Mouse (Mus musculus) liver, adult 2 months (tissue): ENCODE data around the gene Adra1d. TPM values are rescaled to one million over a fixed set of nuclear protein-coding genes. Genes with fewer than 3 reads are reported as not detected.

ENCODE experiments used
- DNase-seq: peaks from one replicate; pipeline ENCODE4 v3.0.0-alpha.2; 2011; ENCODE audit warnings: low read depth, low spot score; ENCODE audit errors: extremely low read depth
- H3K27ac ChIP-seq: fragments of 200-500 bp; replicated peaks from 2 replicates; pipeline ENCODE4 v1.5.1; 2012; ENCODE audit warnings: low read depth, mild to moderate bottlenecking, control low read depth, inconsistent platforms, low read length; ENCODE audit not compliant: insufficient read depth
- H3K27me3 ChIP-seq: fragments of 200-500 bp; 2 replicates; pipeline ENCODE4 v1.6.1; 2012; ENCODE audit warnings: mild to moderate bottlenecking, moderate library complexity, low read length, inconsistent platforms; ENCODE audit not compliant: control insufficient read depth, insufficient read depth
- H3K36me3 ChIP-seq: fragments of 200-500 bp; 2 replicates; pipeline ENCODE4 v1.6.1; 2012; ENCODE audit warnings: low read length, inconsistent platforms; ENCODE audit not compliant: control insufficient read depth, insufficient read depth
- H3K4me1 ChIP-seq: fragments of 200-500 bp; 2 replicates; pipeline ENCODE4 v1.6.1; 2011; ENCODE audit warnings: low read length; ENCODE audit not compliant: control insufficient read depth, insufficient read depth
- H3K4me3 ChIP-seq: fragments of 200-500 bp; 2 replicates; pipeline ENCODE4 v1.5.1; 2011; ENCODE audit warnings: low read depth, mild to moderate bottlenecking, control low read depth, low read length, moderate library complexity; ENCODE audit not compliant: insufficient read depth
- H3K79me2 ChIP-seq: fragments of 200-500 bp; 2 replicates; pipeline ENCODE4 v1.6.1; 2012; ENCODE audit warnings: inconsistent platforms, mild to moderate bottlenecking, low read length, moderate library complexity; ENCODE audit not compliant: control insufficient read depth, insufficient read depth
- H3K9ac ChIP-seq: fragments of 200-500 bp; 2 replicates; pipeline ENCODE4 v1.6.1; 2012; ENCODE audit warnings: low read depth, mild to moderate bottlenecking, control low read depth, inconsistent platforms, low read length
- CTCF ChIP-seq: fragments of 200-500 bp; IDR thresholded peaks from 2 replicates; pipeline ENCODE4 v1.5.1; 2011; ENCODE audit warnings: low read depth, low read length, control low read depth
- POLR2A ChIP-seq: fragments of 200-500 bp; IDR thresholded peaks from 2 replicates; pipeline ENCODE4 v1.6.1; 2011; ENCODE audit warnings: low read length, control low read depth; ENCODE audit not compliant: insufficient read depth; ENCODE audit errors: extremely low read depth
- WGBS: fragments of 180-500 bp; shearing (Covaris S2); methylation state at CpG from one replicate; pipeline ENCODE4 v1.1.7; 2018; 5-methylcytosine and 5-hydroxymethylcytosine counted together
- polyA plus RNA-seq: library from polyadenylated mRNA; depleted of rRNA; stranded (reverse); fragments of >200 nt; gene quantifications from 2 replicates; pipeline ENCODE4 v1.2.3, GENCODE M21; 2012; rRNA removed
- total RNA-seq: library from RNA; depleted of rRNA; stranded (reverse); fragments of >200 nt; gene quantifications from 2 replicates; pipeline ENCODE4 v1.2.3, GENCODE M21; 2014; rRNA removed

The Adra1d gene
- total and polyA plus RNA-seq, 2 experiments: 0.22 TPM; not detected in 1

- no peaks in the 10 kb centered on the region for H3K27me3 ChIP-seq
- 86% methylated on average over 7 of the region's 7 CpGs for WGBS
- no peaks in the 10 kb centered on the region; the same call in 1 of the 2 replicates for H3K4me1 ChIP-seq
- peaks cover 5% of the 10 kb centered on the region; the same call in 1 of the 2 replicates for H3K79me2 ChIP-seq
- no peak overlapping the region for H3K27ac ChIP-seq
- DNase-seq: no peak
- H3K4me3 ChIP-seq: no peak overlapping the region
- TF ChIP-seq CTCF (no peak), POLR2A (no peak)
- H3K36me3 ChIP-seq: no peaks in the 10 kb centered on the region
- H3K9ac ChIP-seq: no peak overlapping the region
Measured at GRCm38 (mm10) chr2:131498219-131498618, 63.9 kb downstream of the Adra1d start.

GRCm38 (mm10) chr2:131497224-131497856 is 64.7 kb downstream of the Adra1d start:
- no peaks in the 10 kb centered on the region for H3K27me3 ChIP-seq
- TF ChIP-seq POLR2A: no peak
- H3K27ac ChIP-seq: no peak overlapping the region
- H3K79me2 ChIP-seq: peaks cover 5% of the 10 kb centered on the region; the same call in 1 of the 2 replicates
- no peak overlapping the region for H3K4me3 ChIP-seq
- H3K9ac ChIP-seq: no peak overlapping the region
- no peak for DNase-seq
- H3K4me1 ChIP-seq: peaks cover 2% of the 10 kb centered on the region
- 94% methylated on average over 4 of the region's 4 CpGs for WGBS
- no peaks in the 10 kb centered on the region for H3K36me3 ChIP-seq

- no peak overlapping the region for H3K27ac ChIP-seq
- 75% methylated on average over 5 of the region's 5 CpGs for WGBS
- no peak for DNase-seq
Measured at GRCm38 (mm10) chr2:131496125-131496820, 65.8 kb downstream of the Adra1d start.

More at GRCm38 (mm10) chr2:131496125-131496820, 65.8 kb downstream of the Adra1d start:
- no peaks in the 10 kb centered on the region for H3K36me3 ChIP-seq
- H3K79me2 ChIP-seq: peaks cover 5% of the 10 kb centered on the region; the same call in 1 of the 2 replicates
- no peaks in the 10 kb centered on the region for H3K27me3 ChIP-seq
- H3K9ac ChIP-seq: no peak overlapping the region
- peaks cover 2% of the 10 kb centered on the region for H3K4me1 ChIP-seq
- H3K4me3 ChIP-seq: no peak overlapping the region
- TF ChIP-seq CTCF (no peak), POLR2A (no peak)

Other genes with a start within 250 kb of the Adra1d start
- 2.1 and 2.9 TPM in 2 replicates for gene Rnf24, start 209.4 kb downstream of the Adra1d start, total RNA-seq
- gene Rnf24, start 209.4 kb downstream of the Adra1d start, polyA plus RNA-seq: 1.5 and 2.3 TPM in 2 replicates
- 2.8 TPM in 2 replicates for gene Smox, start 70.8 kb downstream of the Adra1d start, total RNA-seq
- 4.1 and 6.0 TPM in 2 replicates for gene Smox, start 70.8 kb downstream of the Adra1d start, polyA plus RNA-seq